Mouse (Mus musculus): ENCODE measurements at regions not wholly inside any gene's neighbourhood (a gene's known extent, or its start where the extent isn't known, plus 50 kb on each side); places are given as distances from the start of the nearest gene placed in this dataset.
A peak's percentile ranks its signal among the peaks of the same experiment; 100 is the strongest.

- DNase-seq (ENCODE audit: low read depth, low spot score) = peak; percentile 62
Observed at GRCm38 (mm10) chr1:49885271-49885670, 1015.2 kb upstream of the Tmeff2 start.
